Mouse (Mus musculus) erythroblast, adult 5-6 weeks (primary cell): ENCODE data around the gene Gsto1. TPM values are rescaled to one million over a fixed set of nuclear protein-coding genes. Genes with fewer than 3 reads are reported as not detected.

Source experiments
- ATAC-seq: replicated peaks from 2 replicates; pipeline ENCODE4 v1.8.0; 2016; ENCODE audit warnings: moderate number of reproducible peaks, mild to moderate bottlenecking, moderate TSS enrichment, inconsistent platforms; ENCODE audit not compliant: poor library complexity, low FRiP score, severe bottlenecking
- total RNA-seq, 2 experiments: library from RNA; stranded (forward) in 1 of 2; stranded (reverse) in 1 of 2; fragments of 150-400 nt in 1 of 2; fragments of 200-764, 138-1000 nt in 1 of 2; gene quantifications; 2 replicates each; pipeline versions ENCODE4 v1.2.3 to v1.2.4; 2015 to 2017; ENCODE audit warnings: low replicate concordance in 2 of 2

Gsto1 gene
- total RNA-seq, 2 experiments from 2014 or later: 37.7 to 66.9 TPM

- ATAC-seq: peak; percentile 22; the same call in 1 of the 2 replicates
Measured at GRCm38 (mm10) chr19:47853951-47854795, 597 bp upstream of the Gsto1 start.

- no peak for ATAC-seq
Measured at GRCm38 (mm10) chr19:47857957-47858942, 3.5 kb downstream of the Gsto1 start.

GRCm38 (mm10) chr19:47859180-47859579 lies 4.4 kb downstream of the Gsto1 start:
- ATAC-seq: no peak

DNA sequence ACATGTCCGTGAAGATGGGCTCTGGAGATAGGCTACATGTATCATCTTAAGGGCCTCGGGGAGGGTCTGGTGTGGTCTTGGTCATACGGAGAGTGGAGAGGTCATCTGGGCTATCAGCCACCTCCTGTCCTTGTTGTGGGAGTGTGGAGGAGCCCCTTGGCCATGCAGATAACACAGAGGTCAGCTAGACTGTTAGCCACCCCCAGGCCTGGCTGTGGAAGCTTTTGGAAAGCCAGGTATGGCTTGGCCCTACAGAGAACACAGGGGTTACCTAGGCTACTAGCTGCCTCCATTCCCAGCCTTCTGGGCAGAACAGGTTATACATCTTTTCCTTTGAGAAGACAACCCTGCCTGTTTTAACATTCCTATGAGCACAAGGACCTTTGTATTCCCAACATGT lies 7.8 kb downstream of the Gsto1 start:
- ATAC-seq: no peak

DNA sequence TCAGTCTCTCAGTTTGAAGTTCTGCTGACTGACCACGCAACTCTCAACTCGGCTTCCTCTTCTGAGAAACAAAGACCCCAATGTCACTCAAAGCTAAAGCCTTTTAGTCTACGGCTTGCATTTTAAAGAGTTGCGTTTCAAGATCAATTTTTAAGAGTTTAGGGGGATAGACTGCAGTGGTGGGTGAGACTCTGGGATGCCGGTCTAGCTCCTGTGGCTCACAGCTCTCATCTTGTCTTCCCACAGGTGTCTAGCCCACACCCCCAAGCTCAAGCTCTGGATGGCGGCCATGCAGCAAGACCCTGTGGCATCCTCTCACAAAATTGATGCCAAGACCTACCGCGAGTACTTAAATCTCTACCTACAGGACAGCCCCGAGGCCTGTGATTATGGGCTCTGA lies 9.3 kb downstream of the Gsto1 start:
- ATAC-seq: no peak

DNA sequence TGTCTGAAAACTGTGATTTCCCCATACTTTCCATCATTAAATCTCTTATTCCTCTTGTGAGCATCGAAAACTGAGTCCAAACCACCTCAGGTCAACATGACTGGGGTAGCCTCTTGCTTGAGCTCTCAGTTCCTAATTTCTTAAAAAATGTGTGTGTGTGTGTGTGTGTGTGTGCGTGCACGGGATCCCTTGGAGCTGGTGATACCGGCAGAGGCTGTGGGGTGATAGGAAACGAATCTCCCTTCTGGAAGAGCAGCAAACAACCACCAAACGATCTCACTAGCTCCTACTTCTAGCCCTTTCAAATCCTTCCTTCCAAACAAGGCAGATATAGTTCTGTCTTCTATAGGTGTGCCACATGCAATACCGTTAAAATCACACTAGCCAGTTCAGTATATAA lies 10.0 kb downstream of the Gsto1 start:
- ATAC-seq: no peak

GRCm38 (mm10) chr19:47865353-47865947 lies 10.7 kb downstream of the Gsto1 start, which contains the start of gene Gsto2:
Gene Gsto2, plus strand, starts transcription at chr19:47865534.
- peak; percentile 100 for ATAC-seq

- no peak for ATAC-seq
Measured at GRCm38 (mm10) chr19:47867628-47868175, 12.9 kb downstream of the Gsto1 start.

- ATAC-seq: no peak
Measured at GRCm38 (mm10) chr19:47868951-47869350, 14.2 kb downstream of the Gsto1 start.

DNA sequence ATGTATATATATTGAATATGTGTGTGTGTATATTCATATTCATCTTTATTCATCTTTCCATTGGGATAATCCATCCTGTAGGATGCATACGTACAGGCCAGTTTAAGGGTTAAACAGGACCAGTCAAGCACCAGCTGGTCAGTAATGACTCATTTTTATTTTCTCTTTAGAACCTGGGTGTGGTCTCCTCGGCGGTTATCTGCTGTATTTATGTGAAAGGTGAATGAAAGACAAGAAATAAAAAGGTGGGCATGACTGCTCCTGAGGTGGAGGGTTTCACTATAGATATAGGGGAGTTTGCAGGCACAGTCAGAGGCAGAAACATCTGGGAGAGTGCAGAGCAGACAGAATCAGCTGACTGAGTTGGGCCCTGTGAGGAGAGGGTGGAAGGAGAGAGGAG lies 14.7 kb downstream of the Gsto1 start:
- no peak for ATAC-seq

GRCm38 (mm10) chr19:47870102-47870666 lies 15.4 kb downstream of the Gsto1 start:
- ATAC-seq: no peak

DNA sequence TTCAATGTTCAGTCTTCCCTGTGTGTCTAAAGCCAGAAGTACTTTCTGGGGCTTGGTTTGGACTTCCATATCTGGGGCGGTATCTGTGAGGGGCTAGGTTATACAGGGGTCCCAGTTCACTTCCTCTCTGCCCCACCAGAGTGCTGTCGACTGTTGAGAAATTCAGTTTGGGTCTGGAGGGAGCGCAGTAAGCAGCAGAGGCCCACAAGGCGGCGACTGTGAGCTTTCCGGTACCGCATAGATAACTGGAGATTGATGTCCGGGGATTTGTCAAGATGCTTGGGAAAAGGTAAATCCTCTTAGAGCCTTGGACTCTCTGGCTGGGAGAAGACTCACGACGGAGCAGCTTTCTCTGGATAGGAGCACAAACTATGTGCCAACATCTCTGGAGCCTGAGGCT lies 16.7 kb downstream of the Gsto1 start:
- ATAC-seq: no peak

DNA sequence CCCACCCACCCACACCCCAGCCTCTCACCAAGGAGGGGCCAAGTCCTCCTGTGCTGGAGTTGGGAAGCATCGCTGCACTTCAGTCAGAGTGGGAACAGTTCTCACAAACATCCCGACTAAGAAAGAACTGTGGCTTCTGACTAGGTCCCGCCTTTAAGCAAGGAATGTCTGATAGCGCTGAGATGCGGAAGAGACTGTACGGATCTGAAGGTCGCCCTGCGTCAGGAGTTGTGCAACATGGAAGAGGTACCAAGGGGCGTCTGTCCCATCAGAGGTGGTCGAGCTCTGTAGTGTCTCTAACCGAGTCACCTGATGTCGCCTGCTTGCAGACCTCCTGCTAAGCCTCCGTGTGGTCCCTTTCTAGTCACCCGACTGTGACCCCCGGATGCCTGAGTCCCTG lies 21.5 kb downstream of the Gsto1 start:
- no peak for ATAC-seq

- ATAC-seq: no peak
Measured at GRCm38 (mm10) chr19:47881538-47881937, 26.8 kb downstream of the Gsto1 start.

DNA sequence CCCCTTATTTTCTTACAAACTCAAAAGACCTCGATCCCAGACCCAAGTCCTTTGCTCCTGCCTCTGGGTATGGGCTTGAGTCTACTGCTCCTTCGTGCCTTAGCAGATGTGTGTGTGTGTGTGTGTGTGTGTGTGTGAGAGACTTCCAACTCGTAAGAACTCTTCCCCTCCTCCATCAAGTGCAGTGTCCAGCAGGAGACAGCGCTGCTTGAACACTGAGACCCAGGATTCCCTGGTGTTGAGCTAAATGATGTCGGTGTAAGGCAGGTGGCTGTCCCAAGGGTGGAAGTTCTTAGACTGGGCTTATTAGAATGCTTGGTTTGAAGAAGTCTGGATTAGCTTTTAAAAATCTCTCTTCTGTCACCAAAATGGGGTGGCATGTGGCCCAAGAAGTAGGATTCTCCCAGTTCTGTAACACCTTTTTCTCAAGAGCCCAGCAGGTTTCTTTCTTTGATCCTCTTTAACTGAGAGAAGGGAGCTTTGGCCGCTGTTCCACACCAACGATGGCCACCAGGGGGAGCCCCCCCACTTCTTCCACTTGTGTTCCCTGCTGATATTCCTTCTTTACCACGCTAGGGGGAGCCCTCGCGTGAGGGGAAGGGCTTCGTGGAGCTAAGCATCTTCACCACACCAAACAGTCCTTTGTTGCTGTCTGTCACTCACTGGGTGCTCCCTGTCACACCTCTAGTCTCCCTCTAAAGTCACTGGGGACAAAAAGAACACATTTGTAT lies 27.5 kb downstream of the Gsto1 start:
- ATAC-seq: peak; percentile 94

DNA sequence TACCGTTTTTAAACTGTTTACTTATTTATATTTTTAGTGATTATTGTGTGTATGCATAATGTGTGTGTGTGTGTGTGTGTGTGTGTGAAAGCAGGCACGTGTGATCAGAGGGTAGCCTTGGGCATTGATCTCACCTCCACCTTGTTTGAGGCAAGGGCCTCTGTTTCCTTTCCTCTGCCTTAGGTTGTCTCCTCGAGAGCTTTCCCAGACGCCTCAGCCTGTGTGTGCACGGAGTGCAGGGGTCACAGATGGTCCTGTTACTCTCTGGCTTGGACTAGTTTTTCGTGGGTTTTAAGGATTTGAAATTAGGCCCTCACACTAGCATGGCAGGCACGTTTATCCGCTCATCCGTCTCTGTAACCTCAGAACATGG lies 28.1 kb downstream of the Gsto1 start:
- peak; percentile 29; the same call in 1 of the 2 replicates for ATAC-seq

DNA sequence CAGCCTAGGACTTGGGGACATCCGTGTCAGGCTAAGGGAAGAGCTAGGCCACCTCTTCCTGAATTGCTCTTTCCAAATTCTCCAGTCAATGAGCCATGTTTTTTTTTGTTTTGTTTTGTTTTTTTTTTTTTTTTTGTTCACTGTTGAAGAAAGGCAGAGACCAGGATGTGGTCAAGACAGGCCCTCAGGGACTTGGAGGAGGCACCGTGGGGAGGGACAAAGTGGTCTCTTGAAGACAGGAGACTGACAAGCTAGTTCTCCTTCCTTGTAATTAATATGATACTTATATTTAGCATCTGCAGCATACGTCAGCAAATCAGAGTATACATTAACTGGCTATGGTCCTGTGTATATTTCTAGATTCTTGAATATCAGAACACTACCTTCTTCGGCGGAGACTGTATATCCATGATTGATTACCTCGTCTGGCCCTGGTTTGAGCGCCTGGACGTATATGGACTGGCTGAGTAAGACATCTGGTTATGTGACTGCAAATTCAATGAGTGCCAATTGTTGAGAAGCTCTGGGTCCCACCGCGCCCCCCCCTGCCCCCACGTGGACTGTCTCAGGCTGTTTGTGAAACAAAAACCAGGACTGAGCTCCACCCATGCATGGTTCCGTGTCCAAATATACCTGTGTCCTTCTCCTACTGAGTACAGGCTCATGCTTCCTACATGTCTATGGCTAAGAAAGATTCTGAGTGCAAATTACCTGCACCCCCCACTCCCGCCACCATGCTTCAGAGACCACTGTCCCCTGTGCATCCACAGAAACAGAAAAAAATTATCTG lies 29.7 kb downstream of the Gsto1 start:
- ATAC-seq: no peak

- ATAC-seq: no peak
Measured at GRCm38 (mm10) chr19:47885191-47885743, 30.5 kb downstream of the Gsto1 start.
